Mouse (Mus musculus) G1E (cell line): ENCODE data around the gene Ddr2.

Source experiments
- CTCF ChIP-seq: IDR thresholded peaks from 2 replicates; pipeline ENCODE4 v1.5.1; 2012; ENCODE audit warnings: low read depth, low read length, inconsistent platforms, mixed read lengths
- POLR2AphosphoS5 ChIP-seq: IDR thresholded peaks from 2 replicates; pipeline ENCODE4 v1.6.1; 2012; ENCODE audit warnings: low read depth, low read length, inconsistent platforms; ENCODE audit not compliant: insufficient replicate concordance

- no peak for TF ChIP-seq CTCF
- no peak for TF ChIP-seq POLR2AphosphoS5
Observed at GRCm38 (mm10) chr1:170009296-170009695, 101.3 kb downstream of the Ddr2 start.
